Mouse (Mus musculus) MEL (cell line): Measurements from ENCODE around the gene Rab3a. TPM values are rescaled to one million over a fixed set of nuclear protein-coding genes. Genes with fewer than 3 reads are reported as not detected.

Experiments used
- DNase-seq: peaks from one replicate; pipeline ENCODE4 v3.0.0; 2011; ENCODE audit warnings: low read depth, low spot score
- H3K27ac ChIP-seq: 2 replicates; pipeline ENCODE4 v1.5.1; 2012; ENCODE audit warnings: low read depth, mild to moderate bottlenecking, control low read depth, low read length, moderate library complexity; ENCODE audit not compliant: control insufficient read depth
- H3K27me3 ChIP-seq, 2 experiments: fragments of 150-350 bp in 1 of 2; sonication (generic) in 1 of 2; 2 replicates each; pipeline ENCODE4 v1.6.1; 2012; ENCODE audit warnings: low read length in 2 of 2, mild to moderate bottlenecking in 2 of 2, improper control_type of control experiment in 1 of 2, moderate library complexity in 1 of 2; ENCODE audit not compliant: insufficient read depth in 2 of 2, control insufficient read depth in 1 of 2
- H3K36me3 ChIP-seq, 2 experiments: 2 replicates each; pipeline ENCODE4 v1.6.1; 2012 to 2014; ENCODE audit warnings: low read length in 2 of 2, improper control_type of control experiment in 1 of 2, inconsistent platforms in 1 of 2, mild to moderate bottlenecking in 1 of 2; ENCODE audit not compliant: insufficient read depth in 2 of 2, control insufficient read depth in 1 of 2
- H3K4me1 ChIP-seq, 2 experiments: fragments of 150-350 bp in 1 of 2; sonication (generic) in 1 of 2; 2 replicates each; pipeline ENCODE4 v1.6.1; 2012; ENCODE audit warnings: low read length in 2 of 2, improper control_type of control experiment in 1 of 2, mild to moderate bottlenecking in 1 of 2; ENCODE audit not compliant: insufficient read depth in 2 of 2, control insufficient read depth in 1 of 2
- H3K4me3 ChIP-seq, 2 experiments: fragments of 150-350 bp in 1 of 2; sonication (generic) in 1 of 2; 2 replicates each; pipeline ENCODE4 v1.5.1; 2012; ENCODE audit warnings: low read depth in 2 of 2, low read length in 2 of 2, mild to moderate bottlenecking in 2 of 2, moderate library complexity in 2 of 2, control low read depth in 1 of 2, improper control_type of control experiment in 1 of 2; ENCODE audit not compliant: control insufficient read depth in 1 of 2, insufficient read depth in 1 of 2
- H3K79me2 ChIP-seq: 2 replicates; pipeline ENCODE4 v1.6.1; 2012; ENCODE audit warnings: mild to moderate bottlenecking, low read length, moderate library complexity; ENCODE audit not compliant: control insufficient read depth, poor library complexity, insufficient read depth
- H3K9ac ChIP-seq: 2 replicates; pipeline ENCODE4 v1.6.1; 2012; ENCODE audit warnings: low read depth, mild to moderate bottlenecking, control low read depth, low read length, moderate library complexity; ENCODE audit not compliant: control insufficient read depth, poor library complexity, severe bottlenecking
- H3K9me3 ChIP-seq: fragments of 150-350 bp; sonication (generic); replicated peaks from 2 replicates; pipeline ENCODE4 v1.6.1; 2012; ENCODE audit warnings: mild to moderate bottlenecking, low read length, improper control_type of control experiment, moderate library complexity; ENCODE audit not compliant: insufficient read depth
- CHD1 ChIP-seq: IDR thresholded peaks from 2 replicates; pipeline ENCODE4 v1.6.1; 2012; ENCODE audit warnings: low read depth, mild to moderate bottlenecking, inconsistent platforms, low read length, improper control_type of control experiment
- CTCF ChIP-seq, 3 experiments: IDR thresholded peaks in 2 of 3; conservative IDR thresholded peaks in 1 of 3; 2 replicates each; pipeline ENCODE4 v1.5.1; 2011 to 2012; ENCODE audit warnings: low read length in 3 of 3, low read depth in 2 of 3, mild to moderate bottlenecking in 2 of 3, improper control_type of control experiment in 1 of 3, inconsistent platforms in 1 of 3, mixed read lengths in 1 of 3, moderate library complexity in 1 of 3; ENCODE audit not compliant: control insufficient read depth in 1 of 3, insufficient read depth in 1 of 3, poor library complexity in 1 of 3, severe bottlenecking in 1 of 3
- ELF1 ChIP-seq: IDR thresholded peaks from 2 replicates; pipeline ENCODE4 v1.6.1; 2014; ENCODE audit warnings: low read depth, mild to moderate bottlenecking, inconsistent platforms, low read length, improper control_type of control experiment, moderate library complexity
- ETS1 ChIP-seq: IDR thresholded peaks from 2 replicates; pipeline ENCODE4 v1.6.1; 2012; ENCODE audit warnings: low read depth, mild to moderate bottlenecking, inconsistent platforms, low read length, improper control_type of control experiment, moderate library complexity
- GATA1 ChIP-seq: IDR thresholded peaks from 2 replicates; pipeline ENCODE4 v1.6.1; 2011; ENCODE audit warnings: low read depth, low read length, improper control_type of control experiment
- HCFC1 ChIP-seq: IDR thresholded peaks from 2 replicates; pipeline ENCODE4 v1.6.1; 2012; ENCODE audit warnings: low read depth, mild to moderate bottlenecking, inconsistent platforms, low read length, improper control_type of control experiment, moderate library complexity
- JUND ChIP-seq: IDR thresholded peaks from 2 replicates; pipeline ENCODE4 v1.6.1; 2011; ENCODE audit warnings: low read depth, mild to moderate bottlenecking, improper control_type of control experiment, low read length
- NRF1 ChIP-seq: IDR thresholded peaks from 2 replicates; pipeline ENCODE4 v1.6.1; 2014; ENCODE audit warnings: low read depth, mild to moderate bottlenecking, inconsistent platforms, low read length, improper control_type of control experiment, moderate library complexity; ENCODE audit not compliant: poor library complexity, insufficient read depth, severe bottlenecking
- POLR2AphosphoS2 ChIP-seq: IDR thresholded peaks from 2 replicates; pipeline ENCODE4 v1.6.1; 2011; ENCODE audit warnings: low read length, improper control_type of control experiment
- TAL1 ChIP-seq: IDR thresholded peaks from 2 replicates; pipeline ENCODE4 v1.6.1; 2012; ENCODE audit warnings: mild to moderate bottlenecking, inconsistent platforms, low read length, moderate library complexity, mixed read lengths
- TBP ChIP-seq: IDR thresholded peaks from 2 replicates; pipeline ENCODE4 v1.8.0; 2011; ENCODE audit warnings: low read depth, low read length, improper control_type of control experiment
- TCF12 ChIP-seq: IDR thresholded peaks from 2 replicates; pipeline ENCODE4 v1.6.1; 2014; ENCODE audit warnings: low read depth, mild to moderate bottlenecking, inconsistent platforms, low read length, improper control_type of control experiment, moderate library complexity
- USF1 ChIP-seq: IDR thresholded peaks from 2 replicates; pipeline ENCODE4 v1.6.1; 2014; ENCODE audit warnings: low read depth, mild to moderate bottlenecking, inconsistent platforms, low read length, improper control_type of control experiment, moderate library complexity
- ZC3H11A ChIP-seq: IDR thresholded peaks from 2 replicates; pipeline ENCODE4 v1.6.1; 2012; ENCODE audit warnings: low read depth, mild to moderate bottlenecking, inconsistent platforms, low read length, improper control_type of control experiment
- ZMIZ1 ChIP-seq: IDR thresholded peaks from 2 replicates; pipeline ENCODE4 v1.6.1; 2012; ENCODE audit warnings: low read depth, mild to moderate bottlenecking, inconsistent platforms, low read length, improper control_type of control experiment, moderate library complexity
- polyA plus RNA-seq, 2 experiments: library from polyadenylated mRNA; stranded (reverse) in 1 of 2; unstranded in 1 of 2; fragments of >175 nt in 1 of 2; fragments of >200 nt in 1 of 2; gene quantifications; 2 replicates each; pipeline versions ENCODE4 v1.2.1 to v1.2.4; 2012; ENCODE audit warnings: low replicate concordance in 2 of 2, low read depth in 1 of 2; ENCODE audit not compliant: insufficient read length in 2 of 2, insufficient read depth in 1 of 2, missing spikeins in 1 of 2
- total RNA-seq: library from RNA; depleted of rRNA; stranded (reverse); fragments of 300-350 nt; gene quantifications from 2 replicates; pipeline ENCODE4 v1.2.3, GENCODE M21; 2012

Rab3a gene
- total and polyA plus RNA-seq, 3 experiments: 1.8 to 5.6 TPM; not detected in 1

DNA sequence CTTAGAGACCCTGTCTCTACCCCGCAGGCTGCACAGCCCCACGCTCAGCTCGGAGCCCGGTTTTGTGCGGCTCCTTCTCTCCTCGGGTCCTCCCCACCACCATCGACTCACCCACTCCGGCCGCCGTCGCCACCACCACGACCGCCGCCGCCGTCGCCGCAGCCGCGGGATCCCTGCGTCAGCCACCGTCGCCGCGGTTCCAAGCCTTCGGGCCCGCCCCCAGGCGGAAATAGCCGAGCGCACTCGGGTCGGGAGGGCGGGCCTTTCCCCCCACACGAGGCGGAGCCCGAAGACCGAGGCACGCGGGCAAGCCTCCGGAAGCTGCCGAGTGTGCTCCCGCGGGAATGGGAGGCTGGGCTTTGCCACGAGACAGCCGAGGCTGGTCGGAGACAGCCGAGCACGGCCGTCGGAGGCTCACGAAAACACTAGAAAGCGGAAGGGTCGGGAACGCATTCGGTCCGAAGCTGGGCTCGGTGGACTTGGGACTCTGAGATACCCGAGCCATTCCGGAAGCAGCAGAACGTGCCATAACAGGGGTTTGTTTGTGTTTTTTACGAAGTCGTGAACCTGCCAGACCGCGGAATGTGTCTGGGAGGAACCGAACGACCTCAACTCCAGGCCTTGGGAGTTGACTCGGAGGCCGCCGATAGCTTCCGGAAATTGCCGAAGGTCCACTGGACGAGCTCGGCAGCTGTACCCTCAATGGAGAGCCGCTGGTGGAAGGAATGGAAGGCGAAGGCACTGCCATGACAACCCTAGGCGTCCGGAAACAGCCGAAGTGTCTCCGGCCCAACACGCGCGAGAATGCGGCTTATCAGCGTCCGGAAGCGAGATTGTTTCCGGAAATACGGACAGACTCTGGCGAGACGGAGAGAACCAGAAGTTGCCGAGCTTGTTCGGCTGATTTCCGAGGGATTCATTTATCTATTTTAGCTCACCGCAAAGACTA is 22.3 kb downstream of the Rab3a start, which contains the start of gene Pik3r2 (continued):
- no peak for TF ChIP-seq CHD1
- no peak for TF ChIP-seq JUND
- TF ChIP-seq CTCF (IDR thresholded peaks at IDR 0.05 in 2 of 3, conservative IDR thresholded peaks at IDR 0.05 in 1 of 3; ENCODE audit: control insufficient read depth in 1 of 3, insufficient read depth in 1 of 3, low read depth in 2 of 3, low read length in 3 of 3, poor library complexity in 1 of 3, severe bottlenecking in 1 of 3): no peak
- TF ChIP-seq TAL1: no peak
- peak; percentile 65 for TF ChIP-seq USF1
- TF ChIP-seq ZMIZ1: peak; percentile 72
- peak; percentile 28; the same call in 1 of the 2 replicates for TF ChIP-seq NRF1
- TF ChIP-seq POLR2AphosphoS2: peak; percentile 46; the same call in 1 of the 2 replicates
- peak; percentile 33; the same call in 1 of the 2 replicates for TF ChIP-seq TCF12
- peak; percentile 73 for TF ChIP-seq TBP
- peak; percentile 99 for TF ChIP-seq ELF1
- peak; percentile 85 for TF ChIP-seq ETS1
- TF ChIP-seq, all 39 proteins: peak for 20

DNA sequence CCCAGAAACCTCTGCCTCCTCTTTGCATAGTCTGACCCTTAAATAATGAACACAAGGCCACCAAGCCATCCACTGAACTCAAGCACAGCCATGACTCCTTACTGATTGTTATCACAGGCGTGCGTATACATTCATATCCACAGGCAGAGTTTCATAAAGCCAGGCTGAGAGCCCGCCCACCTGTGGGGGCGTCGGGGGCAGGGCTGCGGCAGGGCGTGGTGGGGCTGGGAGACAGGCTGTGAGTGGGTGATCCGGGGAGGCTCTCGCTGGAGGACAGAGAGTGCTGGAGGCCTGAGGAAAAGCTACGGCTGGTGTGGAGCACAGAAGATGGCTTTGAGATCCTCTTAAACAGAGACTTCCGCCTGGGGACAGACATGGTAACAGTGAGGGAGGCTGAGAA is 25.6 kb downstream of the Rab3a start:
- TF ChIP-seq HCFC1: no peak
- 0 out of 2 replicates have a peak, but pooled peaks have one; percentile 4 for TF ChIP-seq GATA1
- no peak for TF ChIP-seq ZC3H11A
- Histone ChIP-seq H3K27ac (no peak overlapping the region; the same call in 1 of the 2 replicates), H3K79me2 (peaks cover 15% of the 10 kb centered on the region), H3K4me3 (no peak overlapping the region), H3K27me3 (no peaks in the 10 kb centered on the region), H3K9me3 (no peaks in the 10 kb centered on the region), H3K9ac (no peak overlapping the region; the same call in 1 of the 2 replicates), H3K36me3 (peaks cover 0 to 5% of the 10 kb centered on the region in 2 experiments; a peak in 1 of 4 replicates), H3K4me1 (peaks cover 0 to 14% of the 10 kb centered on the region in 2 experiments; a peak in 2 of 4 replicates)
- DNase-seq: no peak
